Mouse (Mus musculus) embryonic facial prominence, embryonic 11.5 days (tissue): ENCODE results near the gene Srm. TPM values are rescaled to one million over a fixed set of nuclear protein-coding genes. Genes with fewer than 3 reads are reported as not detected.

Source experiments
- ATAC-seq: fragments of 200-750 bp; cut with Nextera tagmentation; replicated peaks from 2 replicates; pipeline ENCODE4 v1.8.0; 2017; ENCODE audit warnings: low read depth; ENCODE audit not compliant: insufficient number of reproducible peaks, low FRiP score, low TSS enrichment
- DNase-seq: peaks from one replicate; pipeline ENCODE4 v3.0.0-alpha.2; 2015; ENCODE audit warnings: low spot score
- H3K27ac ChIP-seq: fragments of 300-500 bp; sonication (generic); replicated peaks from 2 replicates; pipeline ENCODE4 v1.5.1; 2014; ENCODE audit warnings: mild to moderate bottlenecking, low read depth, low read length, control low read depth
- H3K27me3 ChIP-seq: fragments of 300-500 bp; sonication (generic); 2 replicates; pipeline ENCODE4 v1.6.1; 2014; ENCODE audit warnings: mild to moderate bottlenecking, low read length, moderate library complexity, mixed read lengths; ENCODE audit not compliant: control insufficient read depth, insufficient read depth
- H3K36me3 ChIP-seq: fragments of 300-500 bp; sonication (generic); replicated peaks from 2 replicates; pipeline ENCODE4 v1.6.1; 2014; ENCODE audit warnings: low read depth, mild to moderate bottlenecking, low read length, moderate library complexity, mixed read lengths; ENCODE audit not compliant: control insufficient read depth, insufficient read depth
- H3K4me1 ChIP-seq: fragments of 300-500 bp; sonication (generic); 2 replicates; pipeline ENCODE4 v1.6.1; 2014; ENCODE audit warnings: low read length, mixed read lengths; ENCODE audit not compliant: control insufficient read depth, insufficient read depth
- H3K4me2 ChIP-seq: fragments of 300-500 bp; sonication (generic); 2 replicates; pipeline ENCODE4 v1.6.1; 2014; ENCODE audit warnings: low read depth, mild to moderate bottlenecking, control low read depth, low read length, moderate library complexity
- H3K4me3 ChIP-seq: fragments of 300-500 bp; sonication (generic); 2 replicates; pipeline ENCODE4 v1.5.1; 2014; ENCODE audit warnings: low read depth, low read length, control low read depth
- H3K9ac ChIP-seq: fragments of 300-500 bp; sonication (generic); replicated peaks from 2 replicates; pipeline ENCODE4 v1.6.1; 2014; ENCODE audit warnings: mild to moderate bottlenecking, control low read depth, low read length
- H3K9me3 ChIP-seq: fragments of 300-500 bp; sonication (generic); replicated peaks from 2 replicates; pipeline ENCODE4 v1.6.1; 2016; ENCODE audit warnings: mild to moderate bottlenecking, low read length, inconsistent platforms, mixed read lengths; ENCODE audit not compliant: control insufficient read depth
- WGBS: fragments of 180-500 bp; shearing (Covaris S2); extraction: QIAGEN DNeasy Blood & Tissue Kit; methylation state at CpG from one replicate; pipeline ENCODE4 v1.1.7; 2014; 5-methylcytosine and 5-hydroxymethylcytosine counted together
- polyA plus RNA-seq: library from polyadenylated mRNA; unstranded; fragments of >200 nt; fragmentation: Nextera tagmentation; extraction: Ambion mirVana; gene quantifications from 2 replicates; pipeline ENCODE4 v1.2.1, GENCODE M21; 2014

Gene Srm
- polyA plus RNA-seq, 1 experiment from 2014 or later, result 172 TPM

DNA sequence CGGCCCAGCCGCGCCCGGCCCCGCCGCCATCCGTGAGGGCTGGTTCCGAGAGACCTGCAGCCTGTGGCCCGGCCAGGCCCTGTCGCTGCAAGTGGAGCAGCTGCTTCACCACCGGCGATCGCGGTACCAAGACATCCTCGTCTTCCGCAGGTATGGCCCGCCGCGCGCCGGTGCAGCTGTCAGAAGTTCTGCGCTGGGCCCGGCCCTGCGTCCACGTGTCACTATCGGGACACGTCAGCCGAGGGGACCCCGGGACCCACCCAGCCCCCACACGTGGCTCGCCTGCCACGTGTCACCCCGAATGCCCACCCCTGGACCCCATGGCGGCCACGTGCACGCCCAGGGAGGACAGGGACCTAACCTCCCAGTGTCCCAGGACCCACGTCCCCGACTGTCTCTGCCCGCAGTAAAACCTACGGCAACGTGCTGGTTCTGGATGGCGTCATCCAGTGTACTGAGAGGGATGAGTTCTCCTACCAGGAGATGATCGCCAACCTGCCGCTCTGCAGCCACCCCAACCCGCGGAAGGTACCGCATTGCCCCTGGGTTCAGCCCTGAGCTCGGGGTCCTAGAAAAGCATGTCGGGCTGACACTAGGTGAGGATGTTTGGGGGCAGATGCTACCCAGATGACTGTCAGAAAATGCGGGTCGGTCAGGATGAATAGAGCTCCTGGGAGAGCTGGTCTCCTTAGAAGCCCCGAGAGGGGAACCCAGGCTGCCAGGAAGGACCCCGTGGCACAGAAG, 506 bp downstream of the Srm start:
- under 1% methylated on average over 52 of the region's 53 CpGs for WGBS
- no peak overlapping the region for H3K27ac ChIP-seq
- DNase-seq, result no peak
- peak overlapping the region; percentile 80 for H3K9ac ChIP-seq
- H3K9me3 ChIP-seq, result no peaks in the 10 kb centered on the region
- peak; percentile 63 for ATAC-seq
- H3K4me2 ChIP-seq, result peak overlapping the region; percentile 90
- peak overlapping the region; percentile 96 for H3K4me3 ChIP-seq
- H3K36me3 ChIP-seq, result peaks cover 19% of the 10 kb centered on the region
- no peaks in the 10 kb centered on the region for H3K4me1 ChIP-seq
- no peaks in the 10 kb centered on the region for H3K27me3 ChIP-seq

DNA sequence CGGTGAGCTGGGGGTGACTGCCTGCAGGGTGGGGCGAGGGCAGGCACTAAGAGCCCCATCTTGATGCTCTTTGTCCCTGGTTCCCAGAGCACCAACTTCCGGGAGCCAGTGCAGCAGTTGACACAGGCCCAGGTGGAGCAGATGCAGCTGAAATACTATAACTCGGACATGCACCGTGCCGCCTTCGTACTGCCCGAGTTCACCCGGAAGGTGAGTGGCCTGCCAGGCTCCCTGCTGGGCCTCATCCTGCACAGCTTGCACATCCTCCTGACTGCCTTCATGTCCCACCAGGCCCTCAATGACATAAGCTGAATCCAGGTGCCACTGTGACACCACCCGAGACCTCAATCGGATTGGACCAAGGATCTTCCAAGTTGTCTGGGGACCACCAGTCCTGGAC, 2.7 kb downstream of the Srm start:
- H3K9ac ChIP-seq, result no peak overlapping the region
- H3K9me3 ChIP-seq, result no peaks in the 10 kb centered on the region
- no peak overlapping the region for H3K4me2 ChIP-seq
- no peak for ATAC-seq
- no peak overlapping the region for H3K4me3 ChIP-seq
- DNase-seq, result no peak
- H3K27me3 ChIP-seq, result no peaks in the 10 kb centered on the region
- no peaks in the 10 kb centered on the region for H3K4me1 ChIP-seq
- peaks cover 20% of the 10 kb centered on the region for H3K36me3 ChIP-seq
- 96% methylated on average over 11 of the region's 11 CpGs for WGBS
- H3K27ac ChIP-seq, result no peak overlapping the region

DNA sequence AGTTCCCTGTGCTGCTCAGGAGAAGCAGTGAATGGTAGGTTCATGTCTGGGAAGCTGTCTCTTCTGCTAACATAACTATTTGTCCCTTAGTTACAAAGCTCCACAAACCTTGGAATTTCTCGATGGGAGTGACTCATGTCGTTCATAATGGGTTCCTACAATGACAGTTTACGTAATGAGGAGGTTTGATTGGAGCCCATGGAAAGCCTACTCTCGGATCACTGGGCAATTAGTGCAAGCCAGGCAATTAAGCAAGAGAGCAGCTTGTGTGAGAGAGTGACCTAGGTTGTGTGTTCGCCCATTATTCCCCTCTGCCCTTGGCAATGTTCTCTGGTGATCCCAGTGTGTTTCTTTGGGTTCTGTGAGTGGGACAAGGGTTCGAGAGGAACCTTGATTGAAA, 4.6 kb downstream of the Srm start:
- no peak for DNase-seq
- 83% methylated on average over 6 of the region's 6 CpGs for WGBS
- no peaks in the 10 kb centered on the region for H3K4me1 ChIP-seq
- H3K27me3 ChIP-seq, result no peaks in the 10 kb centered on the region
- H3K36me3 ChIP-seq, result peaks cover 20% of the 10 kb centered on the region
- no peaks in the 10 kb centered on the region for H3K9me3 ChIP-seq
- ATAC-seq, result no peak
- H3K27ac ChIP-seq, result no peak overlapping the region
- H3K4me3 ChIP-seq, result no peak overlapping the region
- H3K4me2 ChIP-seq, result no peak overlapping the region
- no peak overlapping the region for H3K9ac ChIP-seq

DNA sequence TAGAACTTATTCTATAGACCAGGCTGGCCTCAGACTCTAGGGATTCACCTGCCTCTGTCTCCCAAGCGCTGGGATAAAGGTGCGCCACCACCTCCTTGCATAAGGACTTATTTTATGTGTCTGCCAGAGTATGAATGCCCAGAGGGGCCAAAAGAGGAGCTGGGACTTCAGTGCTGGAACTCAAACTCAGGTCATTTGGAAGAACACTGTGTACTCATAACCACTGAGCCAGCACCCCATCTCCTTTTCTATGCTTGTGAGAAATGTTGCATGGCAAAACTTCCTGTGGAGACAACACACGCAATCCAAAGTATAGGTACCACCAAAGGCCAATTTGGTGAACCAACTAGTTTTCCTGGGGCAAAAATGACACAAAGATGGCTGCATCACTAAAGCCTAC, 5.4 kb downstream of the Srm start:
- Histone ChIP-seq H3K4me2 (no peak overlapping the region), H3K4me1 (no peaks in the 10 kb centered on the region), H3K36me3 (peaks cover 20% of the 10 kb centered on the region), H3K9me3 (no peaks in the 10 kb centered on the region), H3K9ac (no peak overlapping the region), H3K4me3 (no peak overlapping the region), H3K27ac (no peak overlapping the region), H3K27me3 (no peaks in the 10 kb centered on the region)
- no peak for ATAC-seq
- DNase-seq, result no peak
- 95% methylated on average over 3 of the region's 3 CpGs for WGBS

DNA sequence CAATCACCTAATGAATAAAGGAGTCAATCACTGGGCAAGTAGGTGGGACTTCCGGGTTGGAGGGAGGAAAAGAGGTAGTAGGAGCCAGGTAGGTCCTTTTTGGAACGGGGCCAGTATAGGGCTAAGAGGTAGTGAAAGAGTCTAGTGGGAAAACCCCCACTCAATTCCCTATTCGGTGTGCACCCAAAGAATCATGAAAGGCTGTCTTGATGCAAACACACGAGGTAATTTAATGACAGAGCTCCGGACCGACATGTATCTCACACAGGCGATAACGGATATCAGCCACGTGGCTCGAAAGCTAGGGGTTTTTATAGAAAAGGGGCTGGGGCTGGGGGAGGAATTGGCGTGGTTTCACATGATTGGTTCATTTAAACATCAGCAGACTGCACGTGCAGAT, 7.5 kb downstream of the Srm start:
- no peaks in the 10 kb centered on the region for H3K27me3 ChIP-seq
- H3K4me3 ChIP-seq, result no peak overlapping the region
- ATAC-seq (no peak), DNase-seq (no peak)
- WGBS, result 93% methylated on average over 12 of the region's 12 CpGs
- no peak overlapping the region for H3K9ac ChIP-seq
- no peak overlapping the region for H3K27ac ChIP-seq
- no peak overlapping the region for H3K4me2 ChIP-seq
- H3K4me1 ChIP-seq, result no peaks in the 10 kb centered on the region
- peaks cover 18% of the 10 kb centered on the region for H3K36me3 ChIP-seq
- no peaks in the 10 kb centered on the region for H3K9me3 ChIP-seq

DNA sequence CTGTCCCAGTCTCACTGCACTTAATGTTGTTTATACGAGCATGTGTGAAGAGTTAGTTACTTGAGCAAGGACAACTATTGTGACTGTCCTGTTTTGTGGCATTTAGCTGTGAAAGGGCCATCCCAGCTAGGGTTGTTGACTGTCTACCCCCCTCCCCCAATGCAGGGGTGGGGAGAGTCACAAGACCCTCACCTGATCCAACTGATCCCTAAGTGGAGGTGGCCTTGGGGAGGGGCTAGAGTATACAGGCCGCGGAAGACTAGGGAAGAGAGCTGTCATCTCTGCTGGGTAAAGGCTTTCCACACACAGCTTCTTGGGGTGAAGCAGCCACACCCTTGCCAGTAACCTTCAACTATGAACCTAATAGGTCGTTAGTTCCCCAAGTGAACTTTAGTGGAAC, 9.0 kb downstream of the Srm start:
- no peak for DNase-seq
- Histone ChIP-seq H3K4me3 (no peak overlapping the region), H3K9me3 (no peaks in the 10 kb centered on the region), H3K4me2 (no peak overlapping the region), H3K27me3 (no peaks in the 10 kb centered on the region), H3K4me1 (no peaks in the 10 kb centered on the region), H3K27ac (no peak overlapping the region), H3K9ac (no peak overlapping the region), H3K36me3 (peaks cover 8% of the 10 kb centered on the region)
- 86% methylated on average over 4 of the region's 4 CpGs for WGBS
- no peak for ATAC-seq

DNA sequence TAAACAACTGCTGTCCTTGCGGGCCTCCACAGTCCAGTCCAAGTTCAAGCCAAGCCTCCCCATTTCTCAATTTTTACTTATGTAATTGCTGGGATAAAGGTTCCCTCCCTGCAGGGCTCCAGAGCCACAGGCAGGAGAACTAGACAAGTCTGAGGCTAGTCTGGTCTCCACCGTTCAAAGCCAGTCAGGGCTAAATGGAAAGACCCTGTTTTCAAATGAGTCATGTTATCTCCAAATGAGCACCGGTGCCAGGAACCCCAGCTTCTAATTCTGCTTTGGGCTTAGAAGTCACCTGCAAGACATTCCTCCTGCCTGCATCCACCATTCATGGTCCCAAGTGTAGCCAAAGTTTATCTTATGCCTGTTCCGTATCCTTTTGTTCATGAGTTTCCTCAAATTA, 10.6 kb downstream of the Srm start:
- Histone ChIP-seq H3K4me3 (no peak overlapping the region), H3K27ac (no peak overlapping the region), H3K27me3 (no peaks in the 10 kb centered on the region), H3K36me3 (no peaks in the 10 kb centered on the region; the same call in 1 of the 2 replicates), H3K9ac (no peak overlapping the region), H3K4me2 (no peak overlapping the region), H3K9me3 (no peaks in the 10 kb centered on the region), H3K4me1 (no peaks in the 10 kb centered on the region)
- 88% methylated on average over 4 of the region's 4 CpGs for WGBS
- DNase-seq (no peak), ATAC-seq (no peak)

DNA sequence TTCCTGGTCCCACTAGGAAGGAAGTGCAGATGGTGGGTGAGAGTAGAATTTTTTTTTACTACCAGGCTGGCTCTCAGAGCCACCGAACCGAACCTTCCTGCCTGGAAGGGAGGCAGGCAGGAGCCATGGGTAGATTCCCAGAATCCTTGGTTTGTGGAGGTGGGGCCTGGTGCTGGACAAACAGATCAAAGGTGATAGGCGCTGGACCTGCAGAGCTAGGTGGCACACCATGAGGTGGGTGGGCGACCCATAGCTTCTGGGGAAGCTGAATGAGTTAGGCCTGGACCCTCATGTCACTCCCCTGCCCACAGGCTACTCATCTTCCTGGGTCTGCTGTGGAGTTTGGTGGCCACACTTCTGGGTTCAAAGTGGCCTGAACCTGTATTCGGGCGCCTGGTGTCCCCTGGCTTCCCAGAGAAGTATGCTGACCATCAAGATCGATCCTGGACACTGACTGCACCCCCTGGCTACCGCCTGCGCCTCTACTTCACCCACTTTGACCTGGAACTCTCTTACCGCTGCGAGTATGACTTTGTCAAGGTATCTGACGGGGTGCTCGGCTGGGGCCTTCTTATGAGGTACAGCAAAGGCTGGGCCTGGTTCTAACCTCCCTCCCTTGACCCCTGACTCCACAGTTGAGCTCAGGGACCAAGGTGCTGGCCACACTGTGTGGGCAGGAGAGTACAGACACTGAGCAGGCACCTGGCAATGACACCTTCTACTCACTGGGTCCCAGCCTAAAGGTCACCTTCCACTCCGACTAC, 11.2 kb downstream of the Srm start, which contains the start of gene Masp2:
Gene Masp2 (plus strand): TSS at position 198 of the 764 bp plus-strand sequence.
- Histone ChIP-seq H3K27ac (no peak within 1 kb of the TSS), H3K27me3 (no peaks in the 10 kb centered on the region), H3K4me2 (no peak within 1 kb of the TSS), H3K9me3 (no peaks in the 10 kb centered on the region), H3K4me1 (no peaks in the 10 kb centered on the region), H3K36me3 (no peaks in the 10 kb centered on the region), H3K9ac (no peak within 1 kb of the TSS), H3K4me3 (no peak within 1 kb of the TSS)
- ATAC-seq (no peak), DNase-seq (no peak)
- 90% methylated on average over 14 of the region's 14 CpGs for WGBS
